Mouse (Mus musculus): ENCODE results near the gene Nsmce1. TPM values are rescaled to one million over a fixed set of nuclear protein-coding genes. Genes with fewer than 3 reads are reported as not detected.

Gene Nsmce1
- polyA plus RNA-seq (2014; fragmentation: Illumina TruSeq; extraction: RNeasy Lipid Tissue Mini Kit (QIAGEN cat#74804); ENCODE audit: insufficient read depth, low read depth, low replicate concordance) = 68.4 TPM

DNA sequence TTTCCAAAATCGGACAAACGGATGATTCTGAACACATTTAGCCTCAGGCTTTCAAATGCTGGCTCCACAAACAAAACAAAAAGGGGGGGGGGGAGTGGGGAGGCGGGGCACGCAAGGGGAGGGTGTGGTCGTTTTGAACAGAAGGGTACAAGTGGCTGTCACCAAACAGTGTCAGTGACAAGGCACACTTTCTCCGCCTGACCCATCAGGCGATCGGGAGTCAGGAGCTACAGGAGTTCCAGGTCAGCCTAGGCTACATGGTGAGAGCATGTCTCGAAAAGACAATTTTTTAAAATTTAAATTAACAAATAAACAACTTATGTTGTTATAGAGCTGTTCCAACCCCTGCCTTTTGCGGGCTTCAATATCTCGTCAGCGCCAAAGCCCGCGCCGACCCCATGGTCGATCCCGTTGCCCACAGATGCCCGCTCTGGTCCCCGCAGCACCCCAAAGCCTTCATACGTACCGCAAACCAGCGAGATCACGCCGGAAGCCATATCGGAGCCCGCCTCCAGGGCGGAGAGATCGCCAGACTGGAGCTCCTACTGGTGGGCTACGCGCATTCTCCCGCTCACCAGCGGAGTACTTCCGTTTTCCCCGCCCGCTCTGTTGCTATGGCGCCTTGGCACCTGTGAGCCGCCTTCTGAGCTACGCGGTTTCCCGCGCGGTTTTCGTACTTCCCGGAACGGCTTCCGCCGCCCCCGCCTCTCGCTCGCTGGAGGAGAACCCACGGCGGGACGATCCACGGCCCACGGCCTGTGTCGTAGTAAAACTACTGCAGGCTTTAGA is at the start of gene Nsmce1:
TSS of gene Nsmce1 (minus strand) at position 650 of the 789 bp plus-strand sequence.

DNA sequence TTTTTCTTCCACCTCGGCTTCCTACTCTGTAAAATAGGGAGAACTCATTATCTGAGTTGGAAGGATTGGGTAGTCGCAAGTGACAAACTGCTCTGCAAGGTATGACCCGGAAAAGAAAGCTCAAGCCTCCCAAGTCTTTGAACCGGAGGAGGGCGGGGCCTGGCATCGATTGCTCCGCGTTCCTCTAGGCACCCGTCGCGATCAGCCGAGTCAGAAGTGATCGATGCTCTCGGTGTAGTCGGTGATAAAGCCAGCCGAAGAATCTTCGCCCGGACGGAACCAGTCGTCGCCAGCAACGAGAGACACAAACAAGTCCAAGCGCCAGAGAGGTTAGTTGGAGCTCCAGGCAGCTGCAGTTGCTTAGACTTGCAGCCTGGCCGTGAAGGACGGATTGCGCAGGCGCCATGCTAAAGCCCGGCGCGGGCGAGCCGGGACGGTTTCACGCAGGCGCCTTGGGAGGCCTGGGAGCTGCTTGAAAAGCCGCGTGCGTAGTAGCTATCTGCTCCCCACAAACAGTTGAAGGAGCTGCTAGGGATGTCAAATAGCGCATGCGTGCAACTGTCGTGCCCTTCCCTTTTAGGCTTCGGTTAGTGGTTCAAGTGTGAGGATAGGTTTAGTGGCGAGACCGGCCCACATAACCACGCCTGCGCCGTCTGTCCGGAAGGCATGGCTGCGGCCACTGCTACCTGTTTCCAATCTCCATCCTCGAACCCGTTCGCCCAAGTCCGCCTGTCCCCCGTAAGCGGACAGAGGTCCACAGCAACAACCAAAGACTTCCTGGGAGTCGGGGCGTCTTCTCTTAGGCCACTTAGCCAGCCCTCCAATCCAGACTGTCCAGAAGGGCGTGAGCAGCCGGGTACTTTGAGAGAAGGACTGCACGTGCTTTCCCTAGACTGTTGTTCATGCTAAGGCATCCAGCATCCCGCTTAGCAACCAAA is 46.7 kb downstream of the Nsmce1 start, which contains the start of gene Kdm8:
TSS of gene Kdm8 (plus strand) at position 213 of the 938 bp plus-strand sequence.

Other genes with a start within 250 kb of the Nsmce1 start
- 2.5 TPM for gene Kdm8, start 46.9 kb downstream of the Nsmce1 start, polyA plus RNA-seq (2014; fragmentation: Illumina TruSeq; extraction: RNeasy Lipid Tissue Mini Kit (QIAGEN cat#74804); ENCODE audit: insufficient read depth, low read depth, low replicate concordance)
- 35.7 TPM for gene Il4ra, start 60.5 kb upstream of the Nsmce1 start, polyA plus RNA-seq (2014; fragmentation: Illumina TruSeq; extraction: RNeasy Lipid Tissue Mini Kit (QIAGEN cat#74804); ENCODE audit: insufficient read depth, low read depth, low replicate concordance)
- gene Il21r, start 111.8 kb upstream of the Nsmce1 start, polyA plus RNA-seq (2014; fragmentation: Illumina TruSeq; extraction: RNeasy Lipid Tissue Mini Kit (QIAGEN cat#74804); ENCODE audit: insufficient read depth, low read depth, low replicate concordance) = 5.5 TPM
- 15.0 TPM for gene Gtf3c1, start 216.2 kb upstream of the Nsmce1 start, polyA plus RNA-seq (2014; fragmentation: Illumina TruSeq; extraction: RNeasy Lipid Tissue Mini Kit (QIAGEN cat#74804); ENCODE audit: insufficient read depth, low read depth, low replicate concordance)
- 5.2 TPM for gene D430042O09Rik, start 216.3 kb upstream of the Nsmce1 start, polyA plus RNA-seq (2014; fragmentation: Illumina TruSeq; extraction: RNeasy Lipid Tissue Mini Kit (QIAGEN cat#74804); ENCODE audit: insufficient read depth, low read depth, low replicate concordance)